Mouse (Mus musculus) lung, postnatal 0 days (tissue): ENCODE data around the gene Mapk10.

Source experiments
- CTCF ChIP-seq: IDR thresholded peaks from 2 replicates; pipeline ENCODE4 v1.5.1; 2016; ENCODE audit warnings: antibody characterized with exemption, mild to moderate bottlenecking
- EP300 ChIP-seq: IDR thresholded peaks from 2 replicates; pipeline ENCODE4 v1.6.1; 2016; ENCODE audit warnings: antibody characterized with exemption, mild to moderate bottlenecking, control low read depth

DNA sequence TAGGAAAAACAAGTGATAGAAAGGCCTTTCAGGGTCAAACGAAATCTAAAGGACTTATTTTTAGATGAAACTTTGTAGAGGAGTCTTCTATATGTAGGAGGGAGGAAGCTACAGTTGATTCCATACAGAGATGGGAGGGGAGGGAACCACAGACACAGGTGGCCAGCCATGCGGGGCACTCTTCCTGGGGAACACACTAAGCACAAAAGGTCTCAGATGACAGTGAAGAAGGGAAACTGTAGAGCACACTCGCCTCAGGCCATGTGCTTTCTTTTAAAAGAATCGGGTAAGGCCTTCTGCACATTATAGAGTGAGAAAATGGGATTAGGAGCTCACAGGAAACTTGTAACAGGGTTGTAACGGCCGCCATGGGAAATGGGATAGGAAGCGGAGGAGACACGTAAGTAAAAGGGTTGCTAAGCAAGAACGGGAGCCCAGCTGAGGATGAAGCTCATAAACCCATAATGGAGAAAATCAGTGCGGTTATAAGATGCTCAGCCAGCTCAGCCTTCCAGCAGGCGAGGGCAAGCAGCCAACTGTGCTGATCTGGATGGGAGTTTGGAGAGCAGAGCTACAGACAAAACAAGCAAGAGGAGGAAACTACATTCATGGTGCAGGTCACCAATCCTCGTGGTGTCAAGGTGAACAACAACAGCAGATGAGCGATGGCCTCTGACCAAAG lies 182.1 kb downstream of the Mapk10 start:
- TF ChIP-seq CTCF (no peak), EP300 (no peak)
